Mouse (Mus musculus) heart, embryonic 16.5 days (tissue): ENCODE measurements at regions not wholly inside any gene's neighbourhood (a gene's known extent, or its start where the extent isn't known, plus 50 kb on each side); places are given as distances from the start of the nearest gene placed in this dataset.

Experiments used
- ATAC-seq: fragments of 200-750 bp; cut with Nextera tagmentation; replicated peaks from 2 replicates; pipeline ENCODE4 v1.8.0; 2017; ENCODE audit warnings: moderate number of reproducible peaks; ENCODE audit not compliant: insufficient read depth, low FRiP score; ENCODE audit errors: extremely low read depth
- H3K27ac ChIP-seq: fragments of 300-500 bp; sonication (generic); 2 replicates; pipeline ENCODE4 v1.5.1; 2014; ENCODE audit warnings: mild to moderate bottlenecking, low read length, control low read depth, moderate library complexity
- H3K27me3 ChIP-seq: fragments of 300-500 bp; sonication (generic); 2 replicates; pipeline ENCODE4 v1.6.1; 2014; ENCODE audit warnings: low read length, mixed read lengths; ENCODE audit not compliant: control insufficient read depth, insufficient read depth
- H3K36me3 ChIP-seq: fragments of 300-500 bp; sonication (generic); 2 replicates; pipeline ENCODE4 v1.6.1; 2014; ENCODE audit not compliant: control insufficient read depth, insufficient read depth
- H3K4me1 ChIP-seq: fragments of 300-500 bp; sonication (generic); 2 replicates; pipeline ENCODE4 v1.6.1; 2014; ENCODE audit warnings: low read length, mixed read lengths; ENCODE audit not compliant: control insufficient read depth, insufficient read depth
- H3K4me2 ChIP-seq: fragments of 300-500 bp; sonication (generic); 2 replicates; pipeline ENCODE4 v1.6.1; 2014; ENCODE audit warnings: low read depth, mild to moderate bottlenecking, control low read depth, low read length
- H3K4me3 ChIP-seq: fragments of 300-500 bp; sonication (generic); 2 replicates; pipeline ENCODE4 v1.5.1; 2014; ENCODE audit warnings: mild to moderate bottlenecking, control low read depth, low read length
- H3K9ac ChIP-seq: fragments of 300-500 bp; sonication (generic); 2 replicates; pipeline ENCODE4 v1.6.1; 2014; ENCODE audit warnings: low read length, control low read depth
- H3K9me3 ChIP-seq: fragments of 300-500 bp; sonication (generic); replicated peaks from 2 replicates; pipeline ENCODE4 v1.6.1; 2016; ENCODE audit warnings: low read length; ENCODE audit not compliant: control insufficient read depth
- WGBS: fragments of 180-500 bp; shearing (Covaris S2); extraction: QIAGEN DNeasy Blood & Tissue Kit; methylation state at CpG from one replicate; pipeline ENCODE4 v1.1.7; 2014; 5-methylcytosine and 5-hydroxymethylcytosine counted together

DNA sequence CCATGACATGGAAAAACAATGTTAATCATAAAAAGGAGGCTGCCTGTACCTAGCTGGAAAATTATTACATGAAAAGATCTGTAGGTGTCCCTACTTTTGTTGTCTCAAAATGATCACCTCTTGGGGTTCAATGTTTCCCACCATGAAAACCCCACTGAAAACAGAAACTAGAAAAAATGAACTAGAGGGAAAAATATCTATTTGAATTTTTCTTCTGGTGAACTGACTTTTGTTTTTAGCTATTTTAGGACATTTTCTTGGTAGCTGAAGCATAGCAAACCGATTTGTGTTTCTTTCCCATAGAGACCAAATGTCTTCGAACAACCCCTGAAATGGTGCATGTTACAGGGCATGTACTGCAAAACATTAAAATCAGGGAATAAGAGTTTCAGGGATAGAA, 518.2 kb upstream of the A1bg start:
- no peak overlapping the region for H3K4me2 ChIP-seq
- no peaks in the 10 kb centered on the region for H3K9me3 ChIP-seq
- no peak overlapping the region for H3K9ac ChIP-seq
- no peaks in the 10 kb centered on the region for H3K4me1 ChIP-seq
- no peaks in the 10 kb centered on the region for H3K27me3 ChIP-seq
- no peak overlapping the region for H3K4me3 ChIP-seq
- WGBS: 80% methylated on average over 2 of the region's 2 CpGs
- H3K36me3 ChIP-seq: no peaks in the 10 kb centered on the region
- ATAC-seq: no peak
- no peak overlapping the region for H3K27ac ChIP-seq

DNA sequence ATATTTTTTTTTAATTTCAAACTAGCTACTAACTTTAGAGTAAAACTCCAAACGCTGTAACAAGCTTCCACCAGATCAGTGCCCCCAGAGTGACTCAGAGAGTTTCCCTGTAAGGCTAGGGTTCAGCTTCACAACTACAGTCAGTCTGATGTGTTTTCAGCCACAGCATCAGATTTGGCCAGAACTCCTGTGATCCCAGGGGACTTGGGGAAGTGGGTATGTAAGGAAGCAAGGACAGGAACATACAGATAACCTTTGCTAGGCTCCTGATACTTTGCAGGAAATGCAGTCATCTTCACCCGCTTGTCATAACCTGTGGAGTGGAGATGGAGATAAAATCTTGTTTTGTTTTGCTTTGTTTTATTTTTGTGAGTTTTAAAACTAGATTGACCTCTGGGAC, 517.5 kb upstream of the A1bg start:
- Histone ChIP-seq H3K27ac (no peak overlapping the region; the same call in 1 of the 2 replicates), H3K4me2 (no peak overlapping the region), H3K27me3 (no peaks in the 10 kb centered on the region), H3K4me1 (no peaks in the 10 kb centered on the region), H3K9ac (no peak overlapping the region), H3K36me3 (no peaks in the 10 kb centered on the region), H3K9me3 (no peaks in the 10 kb centered on the region), H3K4me3 (no peak overlapping the region)
- 0 out of 2 replicates have a peak, but pooled peaks have one; percentile 28 for ATAC-seq
- 56% methylated on average over 2 of the region's 2 CpGs for WGBS

- H3K9me3 ChIP-seq: no peaks in the 10 kb centered on the region
- no peaks in the 10 kb centered on the region for H3K27me3 ChIP-seq
- no peak for ATAC-seq
- H3K4me2 ChIP-seq: no peak overlapping the region
- H3K36me3 ChIP-seq: no peaks in the 10 kb centered on the region
- no peak overlapping the region for H3K4me3 ChIP-seq
- no peak overlapping the region for H3K27ac ChIP-seq
- no peaks in the 10 kb centered on the region for H3K4me1 ChIP-seq
- no peak overlapping the region for H3K9ac ChIP-seq
- WGBS: 69% methylated on average over 2 of the region's 2 CpGs
Measured at GRCm38 (mm10) chr15:61439623-61440170, 516.9 kb upstream of the A1bg start.

DNA sequence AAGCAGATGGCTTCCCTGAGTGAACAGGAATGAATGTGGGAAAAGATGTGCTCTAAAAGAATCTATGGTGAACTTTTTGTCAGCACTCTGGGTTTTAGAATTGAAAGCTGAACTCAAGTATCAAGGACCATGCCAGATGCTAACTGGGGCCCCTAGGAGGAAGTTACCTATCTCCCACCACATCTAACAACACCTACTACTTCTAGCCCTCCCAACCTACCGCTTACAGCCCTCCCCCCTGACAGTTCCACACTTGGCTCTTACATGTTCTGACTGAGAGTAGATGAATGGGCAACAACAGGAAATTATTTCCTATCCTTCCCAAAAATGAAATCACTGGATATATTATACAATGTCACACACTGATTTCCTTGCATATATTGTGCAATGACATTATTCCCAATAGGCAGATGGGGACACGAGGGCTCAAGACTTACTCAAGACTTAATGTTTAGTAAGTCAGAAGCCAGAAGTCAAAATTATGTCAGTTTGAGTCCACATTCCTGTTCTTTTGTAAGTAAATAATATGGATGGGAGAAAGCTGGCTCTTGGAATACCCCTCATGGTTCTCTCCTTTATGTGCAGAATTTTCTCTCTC, 506.1 kb upstream of the A1bg start:
- Histone ChIP-seq H3K27ac (no peak overlapping the region), H3K27me3 (no peaks in the 10 kb centered on the region), H3K4me3 (no peak overlapping the region), H3K9me3 (no peaks in the 10 kb centered on the region), H3K9ac (no peak overlapping the region), H3K4me1 (no peaks in the 10 kb centered on the region), H3K36me3 (no peaks in the 10 kb centered on the region), H3K4me2 (no peak overlapping the region)
- no peak; the same call in 1 of the 2 replicates for ATAC-seq
- 55% methylated on average over 2 of the region's 2 CpGs for WGBS

GRCm38 (mm10) chr15:61422989-61423388, 500.2 kb upstream of the A1bg start:
- Histone ChIP-seq H3K27me3 (no peaks in the 10 kb centered on the region), H3K4me3 (no peak overlapping the region), H3K9me3 (no peaks in the 10 kb centered on the region), H3K36me3 (no peaks in the 10 kb centered on the region), H3K4me2 (no peak overlapping the region), H3K4me1 (no peaks in the 10 kb centered on the region), H3K27ac (no peak overlapping the region), H3K9ac (no peak overlapping the region)
- ATAC-seq: no peak
- WGBS: 69% methylated on average over 5 of the region's 5 CpGs

DNA sequence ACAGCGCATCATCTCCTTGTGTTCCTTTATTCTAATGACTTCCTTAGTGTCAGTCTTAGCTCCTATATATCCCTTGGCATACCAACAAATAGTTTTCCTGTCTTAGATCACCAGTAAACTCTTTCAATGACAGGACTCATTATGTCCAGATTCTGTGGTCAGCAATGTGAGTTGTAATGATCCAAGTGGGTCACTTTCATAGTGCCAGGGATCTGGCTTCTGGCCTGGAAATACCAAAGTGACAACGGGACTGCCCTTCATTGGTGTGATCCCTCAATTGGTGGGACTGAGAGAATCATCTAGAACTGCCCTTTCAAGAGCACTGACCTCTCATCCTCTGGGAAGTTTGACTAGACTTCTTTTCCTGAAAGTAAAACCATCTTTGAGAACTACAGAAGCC, 494.7 kb upstream of the A1bg start:
- no peak overlapping the region for H3K4me3 ChIP-seq
- H3K4me1 ChIP-seq: no peaks in the 10 kb centered on the region
- no peak overlapping the region for H3K9ac ChIP-seq
- H3K4me2 ChIP-seq: no peak overlapping the region
- no peaks in the 10 kb centered on the region for H3K27me3 ChIP-seq
- WGBS: 76% methylated on average over 2 of the region's 2 CpGs
- no peak for ATAC-seq
- no peaks in the 10 kb centered on the region for H3K9me3 ChIP-seq
- H3K36me3 ChIP-seq: no peaks in the 10 kb centered on the region
- H3K27ac ChIP-seq: no peak overlapping the region

GRCm38 (mm10) chr15:61416841-61417240, 494.0 kb upstream of the A1bg start:
- 71% methylated on average over 3 of the region's 3 CpGs for WGBS
- Histone ChIP-seq H3K4me3 (no peak overlapping the region), H3K27ac (no peak overlapping the region), H3K9ac (no peak overlapping the region), H3K4me1 (no peaks in the 10 kb centered on the region), H3K36me3 (no peaks in the 10 kb centered on the region), H3K27me3 (no peaks in the 10 kb centered on the region), H3K9me3 (no peaks in the 10 kb centered on the region), H3K4me2 (no peak overlapping the region)
- no peak for ATAC-seq

GRCm38 (mm10) chr15:61415626-61416025, 492.8 kb upstream of the A1bg start:
- Histone ChIP-seq H3K9me3 (no peaks in the 10 kb centered on the region), H3K4me1 (no peaks in the 10 kb centered on the region), H3K4me2 (no peak overlapping the region), H3K4me3 (no peak overlapping the region), H3K9ac (no peak overlapping the region), H3K27me3 (no peaks in the 10 kb centered on the region), H3K27ac (no peak overlapping the region), H3K36me3 (no peaks in the 10 kb centered on the region)
- WGBS: 54% methylated on average over 1 of the region's 1 CpGs
- no peak for ATAC-seq

GRCm38 (mm10) chr15:61411821-61412220, 489.0 kb upstream of the A1bg start:
- Histone ChIP-seq H3K4me1 (no peaks in the 10 kb centered on the region), H3K4me3 (no peak overlapping the region), H3K27me3 (no peaks in the 10 kb centered on the region), H3K27ac (no peak overlapping the region), H3K9ac (no peak overlapping the region), H3K9me3 (no peaks in the 10 kb centered on the region), H3K4me2 (no peak overlapping the region), H3K36me3 (no peaks in the 10 kb centered on the region)
- ATAC-seq: no peak
- 45% methylated on average over 2 of the region's 2 CpGs for WGBS
